Mouse (Mus musculus) brown adipose tissue, adult 24 weeks (tissue): ENCODE measurements around the gene Lzts2. TPM values are rescaled to one million over a fixed set of nuclear protein-coding genes. Genes with fewer than 3 reads are reported as not detected.

Experiments
- H3K27ac ChIP-seq: fragments of 200-500 bp; replicated peaks from 2 replicates; pipeline ENCODE4 v1.5.1; 2012; ENCODE audit warnings: low read depth, mild to moderate bottlenecking, low read length
- H3K4me1 ChIP-seq: fragments of 200-500 bp; 2 replicates; pipeline ENCODE4 v1.6.1; 2012; ENCODE audit warnings: low read length, mixed read lengths; ENCODE audit not compliant: control insufficient read depth, insufficient read depth, insufficient read length
- H3K4me3 ChIP-seq: fragments of 200-500 bp; 2 replicates; pipeline ENCODE4 v1.5.1; 2012; ENCODE audit warnings: low read depth, mild to moderate bottlenecking, low read length, moderate library complexity; ENCODE audit not compliant: insufficient read depth
- polyA plus RNA-seq: library from polyadenylated mRNA; stranded (reverse); fragments of >200 nt; gene quantifications from 2 replicates; pipeline ENCODE4 v1.2.4, GENCODE M21; 2012; ENCODE audit not compliant: missing spikeins, insufficient read depth, insufficient read length

Lzts2 gene
- polyA plus RNA-seq, 1 experiment, result 32.4 TPM

DNA sequence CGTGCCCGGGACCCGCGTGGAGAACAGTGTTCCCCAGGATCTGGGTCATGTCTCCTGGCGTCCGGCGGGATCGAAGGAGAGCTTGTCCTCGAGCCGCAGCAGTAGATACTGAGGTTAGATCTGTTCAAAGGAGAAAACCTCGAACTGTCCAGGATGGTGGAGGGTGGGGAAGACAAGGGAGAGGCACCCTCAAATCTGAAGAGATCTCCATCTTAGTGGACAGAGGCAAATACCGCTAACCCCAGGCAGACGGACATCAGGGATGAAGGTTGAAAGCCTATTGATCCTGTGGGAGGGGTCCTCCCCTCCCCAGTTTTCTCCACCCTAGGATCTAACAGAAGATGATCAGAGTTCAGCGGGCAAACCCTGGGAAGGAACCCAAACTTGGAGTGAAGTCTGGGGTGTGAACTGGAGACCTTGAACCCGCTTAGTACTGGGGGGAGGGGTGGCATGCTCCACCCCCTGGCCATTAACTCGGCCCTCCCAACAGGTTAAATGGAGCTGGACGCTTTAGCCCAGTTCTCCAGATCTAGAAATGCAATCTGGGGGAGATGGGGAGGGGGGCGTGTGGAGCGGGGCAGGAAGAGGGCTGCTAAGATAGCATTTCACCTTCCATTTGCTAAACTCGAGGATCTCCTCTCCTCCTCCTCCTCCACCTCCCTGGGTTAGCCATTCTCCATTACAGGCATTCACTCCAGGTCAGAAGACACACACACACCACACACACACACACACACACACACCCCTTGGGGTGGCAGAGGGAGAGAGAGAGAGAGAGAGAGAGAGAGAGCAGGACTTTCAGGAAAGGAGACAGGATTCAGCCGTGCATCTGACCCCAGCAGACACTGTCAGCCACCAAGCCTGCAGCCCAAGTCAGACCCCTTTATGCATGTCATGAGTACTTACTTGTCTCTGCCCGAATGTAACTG lies 24.4 kb upstream of the Lzts2 start:
- H3K27ac ChIP-seq, result no peak overlapping the region
- H3K4me3 ChIP-seq, result peak overlapping the region; percentile 53
- H3K4me1 ChIP-seq, result 0 out of 2 replicates have a peak, but pooled peaks cover 2% of the 10 kb centered on the region

DNA sequence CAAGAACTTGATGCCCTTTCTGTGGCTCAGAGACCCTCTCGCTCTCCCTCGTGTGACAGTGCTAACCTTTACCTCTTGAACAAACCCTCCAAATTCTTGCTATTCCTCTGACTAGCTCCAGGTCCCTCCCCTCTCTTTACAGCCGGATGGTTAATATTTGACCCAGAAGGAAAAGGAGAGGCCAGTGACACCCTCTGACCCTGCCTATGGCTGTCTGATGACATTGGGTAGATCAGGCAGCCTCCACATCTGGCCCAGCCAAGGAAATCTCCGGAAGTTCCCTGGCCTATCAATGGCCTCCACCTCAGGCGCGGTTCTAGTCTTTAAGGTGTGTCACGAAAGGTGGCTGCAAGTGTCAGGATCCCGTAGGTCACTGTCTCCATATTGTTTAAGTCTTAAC lies 23.2 kb upstream of the Lzts2 start:
- no peak overlapping the region for H3K4me3 ChIP-seq
- no peaks in the 10 kb centered on the region for H3K4me1 ChIP-seq
- H3K27ac ChIP-seq, result no peak overlapping the region

DNA sequence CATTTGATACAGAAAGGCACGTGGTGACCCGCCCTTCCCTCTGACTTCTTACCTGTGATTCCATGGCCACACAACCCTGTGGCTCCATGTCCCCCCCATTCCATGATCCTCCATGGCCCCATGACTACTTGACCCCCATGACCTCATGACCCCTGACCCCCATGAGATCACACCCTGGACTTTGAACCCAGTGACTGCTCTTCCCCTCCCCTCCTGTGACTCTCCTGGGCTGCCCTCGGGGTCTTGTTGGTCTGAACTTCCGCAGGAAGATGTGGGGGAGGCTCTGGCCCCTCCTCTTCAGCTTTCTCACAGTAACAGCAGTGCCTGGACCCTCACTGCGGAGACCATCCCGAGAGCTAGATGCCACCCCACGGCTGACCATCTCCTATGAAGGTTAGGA lies 22.0 kb upstream of the Lzts2 start:
- Histone ChIP-seq H3K4me3 (no peak overlapping the region), H3K27ac (no peak overlapping the region), H3K4me1 (no peaks in the 10 kb centered on the region)

DNA sequence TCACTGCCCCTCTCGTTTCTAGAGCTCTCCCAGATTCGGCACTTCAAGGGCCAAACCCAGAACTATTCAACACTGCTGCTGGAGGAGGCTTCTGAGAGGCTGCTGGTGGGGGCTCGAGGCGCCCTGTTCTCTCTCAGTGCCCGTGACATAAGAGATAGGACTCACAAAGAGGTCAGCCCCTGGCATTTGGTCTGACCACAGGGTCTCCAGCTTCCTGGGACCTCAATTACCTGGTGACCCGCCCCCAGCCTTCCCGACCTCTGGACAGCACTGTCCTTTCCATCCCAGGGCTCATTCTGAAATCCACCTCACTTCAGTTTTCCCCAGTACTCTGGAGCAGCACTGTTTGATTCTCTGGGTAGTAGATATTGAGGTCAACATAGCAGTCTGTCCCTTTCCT lies 21.5 kb upstream of the Lzts2 start:
- H3K4me3 ChIP-seq, result no peak overlapping the region

DNA sequence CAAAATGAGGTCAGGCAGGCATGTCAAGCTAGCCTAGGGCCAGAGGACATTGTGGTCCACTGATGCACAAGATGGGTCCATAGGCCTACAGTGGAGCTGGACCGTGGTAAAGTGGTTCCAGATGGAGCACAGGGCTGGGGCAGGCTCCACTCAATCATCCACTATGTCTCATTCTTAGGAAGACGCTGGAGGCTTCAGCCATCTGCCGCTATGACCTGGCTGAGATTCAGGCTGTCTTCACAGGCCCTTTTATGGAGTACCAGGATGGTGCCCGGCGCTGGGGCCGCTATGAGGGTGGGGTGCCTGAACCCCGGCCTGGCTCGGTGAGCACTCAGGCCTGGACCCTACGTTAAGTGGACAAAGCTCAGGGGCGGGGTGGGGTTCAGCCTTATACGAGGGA lies 16.4 kb upstream of the Lzts2 start:
- Histone ChIP-seq H3K4me1 (no peaks in the 10 kb centered on the region), H3K4me3 (no peak overlapping the region), H3K27ac (no peak overlapping the region)

More for the DNA sequence above, 21.5 kb upstream of the Lzts2 start:
- Histone ChIP-seq H3K4me1 (no peaks in the 10 kb centered on the region), H3K27ac (no peak overlapping the region)

DNA sequence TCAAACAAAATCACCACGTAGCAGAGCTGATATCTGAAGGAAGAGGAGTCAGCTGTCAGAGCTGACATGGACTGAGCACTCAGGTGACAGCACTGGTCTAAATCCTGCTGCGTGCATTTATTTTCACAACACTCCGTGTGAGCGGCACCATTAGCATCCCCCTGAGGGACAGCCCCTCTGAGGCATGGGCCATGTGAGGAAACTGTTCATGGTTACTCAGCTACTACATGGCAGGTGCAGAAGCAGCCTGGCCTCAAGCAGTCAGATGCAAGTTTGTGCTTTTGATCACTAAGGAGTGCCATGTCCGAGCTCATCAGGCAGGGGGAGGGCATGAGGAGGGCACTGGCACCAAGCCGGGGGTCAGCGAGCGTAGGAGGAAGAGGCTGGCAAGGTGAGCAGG lies 14.6 kb upstream of the Lzts2 start:
- H3K4me1 ChIP-seq, result no peaks in the 10 kb centered on the region
- H3K4me3 ChIP-seq, result no peak overlapping the region
- no peak overlapping the region for H3K27ac ChIP-seq

DNA sequence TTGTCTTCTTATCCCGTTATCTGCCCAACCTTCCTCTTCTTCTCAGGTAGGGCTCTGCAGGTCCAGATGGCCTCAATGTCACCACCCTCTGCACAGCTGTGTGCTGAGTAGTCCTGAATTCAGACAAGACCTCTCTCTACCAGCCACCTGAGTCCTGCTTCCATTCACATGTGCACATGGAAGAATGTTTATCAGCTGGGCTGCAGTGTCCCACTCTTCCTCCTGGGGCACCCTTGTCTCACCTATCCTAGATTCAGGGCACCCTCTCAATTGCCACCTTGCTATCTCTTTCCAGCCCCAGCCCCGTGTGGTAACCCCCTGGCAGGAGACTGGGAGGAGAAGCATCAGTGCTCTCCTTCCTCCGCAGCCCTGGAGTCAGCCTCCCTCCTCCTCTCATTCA lies 11.9 kb upstream of the Lzts2 start:
- no peak overlapping the region for H3K4me3 ChIP-seq
- no peak overlapping the region for H3K27ac ChIP-seq
- no peaks in the 10 kb centered on the region for H3K4me1 ChIP-seq

DNA sequence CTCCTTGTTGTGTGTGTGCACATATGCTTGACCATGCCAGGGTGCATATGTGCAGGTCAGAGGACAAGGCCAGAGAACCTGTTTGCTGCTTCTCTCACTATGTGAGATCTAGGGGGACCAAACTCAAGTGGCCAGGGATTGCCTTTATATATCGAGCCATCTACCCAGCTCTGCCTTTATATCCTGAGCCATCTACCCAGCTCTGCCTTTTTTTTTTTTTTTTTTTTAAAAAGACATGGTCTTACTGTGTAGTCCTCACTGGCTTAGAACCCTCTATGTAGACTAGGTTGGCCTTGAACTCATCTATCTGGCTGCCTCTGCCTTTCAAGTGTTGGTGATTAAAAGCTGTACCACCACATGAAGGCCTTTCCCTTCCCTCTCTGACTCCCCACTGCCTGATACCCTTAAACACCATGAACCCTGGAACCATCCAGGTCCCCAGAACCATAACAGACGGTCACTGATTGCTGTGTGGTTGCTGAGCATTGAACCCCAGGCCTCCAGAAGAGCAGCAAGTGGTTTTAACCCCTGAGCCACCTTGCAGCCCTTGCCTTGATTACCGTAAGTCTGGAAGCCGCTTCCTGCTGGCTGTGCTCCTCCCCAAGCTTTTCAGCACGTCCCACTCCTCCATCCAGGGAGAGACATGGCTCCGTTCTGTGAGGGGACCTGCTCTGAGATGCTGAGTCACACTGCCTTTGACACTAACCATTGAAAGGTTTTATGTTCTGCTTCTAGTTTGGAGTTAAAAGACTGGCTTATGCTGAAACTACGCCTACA lies 10.3 kb upstream of the Lzts2 start:
- no peak overlapping the region for H3K27ac ChIP-seq
- no peak overlapping the region for H3K4me3 ChIP-seq

DNA sequence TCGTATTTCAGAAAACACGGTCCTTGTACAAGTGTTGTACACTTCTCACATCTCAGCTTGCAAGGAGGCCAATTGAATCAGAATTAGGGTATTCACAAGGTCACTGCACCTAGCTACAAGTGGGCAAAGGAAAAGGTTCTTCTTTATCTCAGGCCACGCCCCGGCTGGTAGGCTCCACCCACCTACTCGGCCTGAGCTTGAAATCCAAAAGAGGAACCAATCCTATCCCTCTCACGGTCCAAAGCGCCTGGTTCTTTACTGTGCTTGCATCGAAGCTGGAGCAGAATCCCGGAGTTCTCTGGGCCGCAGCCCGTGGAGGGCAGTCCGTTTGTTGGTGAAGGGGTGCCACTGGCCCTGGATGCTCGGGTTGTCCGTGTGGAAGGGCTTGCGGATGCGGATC lies 8.8 kb upstream of the Lzts2 start, which contains the start of gene Twnk:
Twnk (plus strand) TSS at position 220 of the 400 bp plus-strand sequence.
- Histone ChIP-seq H3K27ac (peak within 1 kb of the TSS; percentile 89), H3K4me1 (no peaks in the 10 kb centered on the region)

More for the DNA sequence above, 10.3 kb upstream of the Lzts2 start:
- H3K4me1 ChIP-seq, result no peaks in the 10 kb centered on the region

DNA sequence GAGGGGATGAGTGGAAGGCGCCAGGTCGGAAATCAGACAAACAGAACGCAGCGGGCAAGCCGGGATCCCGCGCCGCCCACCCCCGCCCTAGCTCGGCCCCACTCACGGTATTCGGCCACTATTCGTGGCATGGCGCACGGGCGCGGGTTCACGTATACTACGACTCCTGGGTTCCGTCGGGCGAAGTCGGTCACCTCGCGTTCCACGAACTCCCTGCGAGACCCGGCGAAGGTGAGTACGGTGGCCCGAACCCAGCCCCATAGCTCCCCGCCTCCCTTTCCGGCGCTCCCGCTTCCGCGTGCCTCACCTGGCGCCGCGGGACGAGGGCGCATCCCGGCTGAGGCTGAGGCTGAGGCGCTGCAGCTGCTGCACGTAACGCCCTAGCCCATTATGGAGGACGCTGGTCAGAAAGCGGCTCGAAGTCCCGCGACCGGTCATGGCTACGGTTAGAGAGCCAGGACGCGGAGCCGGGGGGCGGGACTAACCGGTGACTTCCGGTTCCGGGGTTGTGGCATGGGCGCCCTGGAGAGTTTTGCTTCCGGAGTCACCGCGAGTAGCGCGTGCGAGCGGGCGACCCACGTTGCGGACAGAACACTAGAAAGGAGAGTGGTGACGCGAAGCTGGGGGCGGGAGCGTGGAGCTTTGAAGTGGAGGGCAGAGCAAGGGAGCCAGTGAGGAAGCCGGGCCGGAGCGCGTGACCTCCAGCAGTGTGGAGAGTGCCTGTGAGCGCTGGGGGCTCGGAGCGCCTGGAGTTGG lies 8.1 kb upstream of the Lzts2 start, which contains the start of gene Mrpl43:
Mrpl43 (minus strand) TSS at position 486 of the 756 bp plus-strand sequence.
- H3K4me1 ChIP-seq, result no peaks in the 10 kb centered on the region
- H3K27ac ChIP-seq, result peak within 1 kb of the TSS; percentile 89
- peak within 1 kb of the TSS; percentile 99 for H3K4me3 ChIP-seq

More for the DNA sequence above, 8.8 kb upstream of the Lzts2 start, which contains the start of gene Twnk:
- peak within 1 kb of the TSS; percentile 99 for H3K4me3 ChIP-seq

DNA sequence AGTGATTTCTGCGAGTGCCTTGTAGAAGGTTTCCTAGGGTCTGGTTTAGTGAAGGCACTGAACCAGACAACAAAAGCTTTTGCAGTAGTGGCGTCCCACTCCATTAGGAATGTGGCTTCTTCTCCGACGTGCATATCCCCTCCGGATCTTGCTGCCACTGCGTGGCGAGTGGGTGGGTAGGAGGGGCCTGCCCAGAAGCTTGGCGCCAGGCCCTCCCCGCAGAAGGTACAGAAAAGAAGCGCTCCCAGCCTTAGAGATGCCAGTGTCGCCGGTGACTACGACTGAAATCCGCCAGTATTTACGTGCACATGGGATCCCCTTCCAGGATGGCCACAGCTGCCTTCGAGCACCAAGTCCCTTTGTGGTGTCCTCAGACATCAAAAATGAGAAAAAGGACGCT lies 7.2 kb upstream of the Lzts2 start:
- peak overlapping the region; percentile 63; the same call in 1 of the 2 replicates for H3K27ac ChIP-seq
- H3K4me3 ChIP-seq, result peak overlapping the region; percentile 99
- H3K4me1 ChIP-seq, result no peaks in the 10 kb centered on the region

DNA sequence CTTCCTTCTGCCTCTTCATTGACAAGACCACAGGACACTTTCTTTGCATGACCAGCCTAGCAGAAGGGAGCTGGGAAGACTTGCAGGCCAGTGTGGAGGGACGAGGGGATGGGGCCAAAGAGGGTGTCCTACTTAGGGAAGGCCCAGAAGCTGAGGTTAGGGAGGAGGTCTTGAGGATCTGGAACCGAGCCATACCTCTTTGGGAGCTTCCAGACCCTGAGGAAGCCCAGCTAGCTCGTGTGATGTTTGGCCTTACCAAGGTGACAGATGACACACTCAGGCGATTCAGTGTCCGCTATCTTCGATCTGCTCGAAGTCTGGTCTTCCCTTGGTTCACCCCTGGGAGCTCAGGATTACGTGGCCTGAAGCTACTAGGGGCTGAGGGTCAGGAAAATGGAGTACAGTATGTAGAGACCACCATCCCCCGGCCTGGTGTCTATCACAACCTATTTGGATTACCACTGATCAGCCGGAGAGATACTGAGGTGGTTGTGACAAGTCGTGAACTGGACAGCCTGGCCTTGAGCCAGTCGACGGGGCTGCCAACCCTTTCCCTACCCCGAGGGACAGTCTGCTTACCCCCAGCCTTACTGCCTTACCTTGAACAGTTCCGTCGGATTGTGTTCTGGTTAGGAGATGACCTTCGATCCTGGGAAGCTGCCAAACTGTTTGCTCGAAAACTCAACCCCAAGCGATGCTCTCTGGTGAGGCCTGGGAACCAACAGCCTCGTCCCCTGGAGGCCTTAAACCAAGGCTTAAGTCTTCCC lies 6.6 kb upstream of the Lzts2 start:
- H3K4me3 ChIP-seq, result peak overlapping the region; percentile 99
- H3K4me1 ChIP-seq, result no peaks in the 10 kb centered on the region
- no peak overlapping the region for H3K27ac ChIP-seq

DNA sequence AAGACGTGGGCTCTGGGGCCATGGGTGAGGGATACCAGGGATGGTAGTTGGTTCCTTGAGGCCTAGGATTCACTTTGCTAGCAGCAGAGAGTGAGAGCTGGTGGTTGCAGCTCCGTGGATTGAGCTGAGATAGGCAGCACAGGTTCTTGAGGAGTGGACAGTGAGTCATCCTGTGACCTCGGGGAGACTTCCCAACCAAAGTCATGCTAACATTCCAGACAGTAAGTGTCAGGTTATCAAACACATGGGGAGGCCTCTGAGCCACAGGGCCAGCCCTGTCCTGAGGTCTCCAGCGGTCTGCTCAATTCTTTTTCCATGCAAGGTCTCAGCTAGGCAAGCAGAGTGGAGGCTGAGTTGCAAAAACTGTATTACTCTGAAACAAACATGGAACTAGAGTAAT lies 3.6 kb upstream of the Lzts2 start:
- no peak overlapping the region for H3K27ac ChIP-seq
- H3K4me3 ChIP-seq, result no peak overlapping the region
- H3K4me1 ChIP-seq, result no peaks in the 10 kb centered on the region

DNA sequence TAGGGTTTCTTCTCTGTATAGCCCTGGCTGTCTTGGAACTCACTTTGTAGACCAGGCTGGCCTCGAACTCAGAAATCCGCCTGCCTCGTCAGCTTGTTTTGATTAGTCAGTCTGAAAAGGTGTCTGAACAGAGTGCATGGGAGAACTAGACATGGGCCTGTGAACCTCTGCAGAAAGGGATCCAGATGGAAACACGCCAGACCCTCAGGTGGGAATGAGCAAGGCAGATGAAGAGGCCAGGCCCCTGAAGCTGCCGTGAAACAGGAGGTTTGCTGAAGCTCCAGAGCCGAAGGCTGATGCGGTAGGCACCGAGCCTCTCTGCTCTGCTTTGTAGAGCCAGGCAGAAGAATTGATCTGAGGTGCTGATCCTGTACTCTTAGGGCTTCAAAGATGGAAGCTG lies 2.0 kb upstream of the Lzts2 start:
- H3K4me1 ChIP-seq, result no peaks in the 10 kb centered on the region
- no peak overlapping the region for H3K27ac ChIP-seq
- no peak overlapping the region for H3K4me3 ChIP-seq
